Mouse (Mus musculus) liver, adult 2 months (tissue): Measurements from ENCODE around the gene Ctss. TPM values are rescaled to one million over a fixed set of nuclear protein-coding genes. Genes with fewer than 3 reads are reported as not detected.

Source experiments
- DNase-seq: peaks from one replicate; pipeline ENCODE4 v3.0.0-alpha.2; 2011; ENCODE audit warnings: low read depth, low spot score; ENCODE audit errors: extremely low read depth
- H3K27ac ChIP-seq: fragments of 200-500 bp; replicated peaks from 2 replicates; pipeline ENCODE4 v1.5.1; 2012; ENCODE audit warnings: low read depth, mild to moderate bottlenecking, control low read depth, inconsistent platforms, low read length; ENCODE audit not compliant: insufficient read depth
- H3K27me3 ChIP-seq: fragments of 200-500 bp; 2 replicates; pipeline ENCODE4 v1.6.1; 2012; ENCODE audit warnings: mild to moderate bottlenecking, moderate library complexity, low read length, inconsistent platforms; ENCODE audit not compliant: control insufficient read depth, insufficient read depth
- H3K36me3 ChIP-seq: fragments of 200-500 bp; 2 replicates; pipeline ENCODE4 v1.6.1; 2012; ENCODE audit warnings: low read length, inconsistent platforms; ENCODE audit not compliant: control insufficient read depth, insufficient read depth
- H3K4me1 ChIP-seq: fragments of 200-500 bp; 2 replicates; pipeline ENCODE4 v1.6.1; 2011; ENCODE audit warnings: low read length; ENCODE audit not compliant: control insufficient read depth, insufficient read depth
- H3K4me3 ChIP-seq: fragments of 200-500 bp; 2 replicates; pipeline ENCODE4 v1.5.1; 2011; ENCODE audit warnings: low read depth, mild to moderate bottlenecking, control low read depth, low read length, moderate library complexity; ENCODE audit not compliant: insufficient read depth
- H3K79me2 ChIP-seq: fragments of 200-500 bp; 2 replicates; pipeline ENCODE4 v1.6.1; 2012; ENCODE audit warnings: inconsistent platforms, mild to moderate bottlenecking, low read length, moderate library complexity; ENCODE audit not compliant: control insufficient read depth, insufficient read depth
- H3K9ac ChIP-seq: fragments of 200-500 bp; 2 replicates; pipeline ENCODE4 v1.6.1; 2012; ENCODE audit warnings: low read depth, mild to moderate bottlenecking, control low read depth, inconsistent platforms, low read length
- CTCF ChIP-seq: fragments of 200-500 bp; IDR thresholded peaks from 2 replicates; pipeline ENCODE4 v1.5.1; 2011; ENCODE audit warnings: low read depth, low read length, control low read depth
- POLR2A ChIP-seq: fragments of 200-500 bp; IDR thresholded peaks from 2 replicates; pipeline ENCODE4 v1.6.1; 2011; ENCODE audit warnings: low read length, control low read depth; ENCODE audit not compliant: insufficient read depth; ENCODE audit errors: extremely low read depth
- WGBS: fragments of 180-500 bp; shearing (Covaris S2); methylation state at CpG from one replicate; pipeline ENCODE4 v1.1.7; 2018; 5-methylcytosine and 5-hydroxymethylcytosine counted together
- polyA plus RNA-seq: library from polyadenylated mRNA; depleted of rRNA; stranded (reverse); fragments of >200 nt; gene quantifications from 2 replicates; pipeline ENCODE4 v1.2.3, GENCODE M21; 2012
- total RNA-seq: library from RNA; depleted of rRNA; stranded (reverse); fragments of >200 nt; gene quantifications from 2 replicates; pipeline ENCODE4 v1.2.3, GENCODE M21; 2014

Ctss gene
- total and polyA plus RNA-seq, 2 experiments = 13.5 to 77.4 TPM

GRCm38 (mm10) chr3:95523662-95524061 lies 2.9 kb upstream of the Ctss start:
- Histone ChIP-seq H3K27ac (peak overlapping the region; percentile 64), H3K79me2 (no peaks in the 10 kb centered on the region), H3K9ac (0 out of 2 replicates have a peak overlapping the region, but pooled peaks have one; percentile 11), H3K4me3 (no peak overlapping the region), H3K27me3 (no peaks in the 10 kb centered on the region), H3K4me1 (peaks cover 3% of the 10 kb centered on the region; the same call in 1 of the 2 replicates), H3K36me3 (no peaks in the 10 kb centered on the region)
- 66% methylated on average over 3 of the region's 3 CpGs for WGBS
- DNase-seq = peak; percentile 40
- TF ChIP-seq POLR2A = no peak
- TF ChIP-seq CTCF = no peak

GRCm38 (mm10) chr3:95524673-95525072 lies 1.9 kb upstream of the Ctss start:
- Histone ChIP-seq H3K27me3 (no peaks in the 10 kb centered on the region), H3K36me3 (no peaks in the 10 kb centered on the region), H3K4me1 (peaks cover 3% of the 10 kb centered on the region; the same call in 1 of the 2 replicates), H3K9ac (no peak overlapping the region), H3K79me2 (no peaks in the 10 kb centered on the region), H3K27ac (no peak overlapping the region), H3K4me3 (no peak overlapping the region)
- no peak for TF ChIP-seq CTCF
- TF ChIP-seq POLR2A = no peak
- DNase-seq = no peak
- WGBS = 39% methylated on average over 2 of the region's 2 CpGs

GRCm38 (mm10) chr3:95526111-95526510 lies 475 bp upstream of the Ctss start:
- no peaks in the 10 kb centered on the region for H3K79me2 ChIP-seq
- TF ChIP-seq CTCF (no peak), POLR2A (no peak)
- no peaks in the 10 kb centered on the region for H3K27me3 ChIP-seq
- no peak overlapping the region for H3K4me3 ChIP-seq
- H3K27ac ChIP-seq = no peak overlapping the region
- no peak overlapping the region for H3K9ac ChIP-seq
- peaks cover 3% of the 10 kb centered on the region; the same call in 1 of the 2 replicates for H3K4me1 ChIP-seq
- H3K36me3 ChIP-seq = no peaks in the 10 kb centered on the region
- DNase-seq = no peak

- Histone ChIP-seq H3K27ac (no peak overlapping the region), H3K27me3 (no peaks in the 10 kb centered on the region), H3K9ac (no peak overlapping the region; the same call in 1 of the 2 replicates), H3K4me1 (no peaks in the 10 kb centered on the region), H3K36me3 (no peaks in the 10 kb centered on the region), H3K79me2 (no peaks in the 10 kb centered on the region), H3K4me3 (no peak overlapping the region)
- TF ChIP-seq POLR2A = no peak
- no peak for TF ChIP-seq CTCF
- DNase-seq = peak; percentile 30
- WGBS = 83% methylated on average over 6 of the region's 6 CpGs
Measured at GRCm38 (mm10) chr3:95529814-95530213, 3.2 kb downstream of the Ctss start.

- no peaks in the 10 kb centered on the region for H3K79me2 ChIP-seq
- H3K27ac ChIP-seq = no peak overlapping the region
- H3K9ac ChIP-seq = no peak overlapping the region
- no peaks in the 10 kb centered on the region for H3K27me3 ChIP-seq
- H3K4me3 ChIP-seq = no peak overlapping the region
- no peak for DNase-seq
- no peak for TF ChIP-seq CTCF
- no peak for TF ChIP-seq POLR2A
- no peaks in the 10 kb centered on the region for H3K4me1 ChIP-seq
- WGBS = 96% methylated on average over 1 of the region's 1 CpGs
- no peaks in the 10 kb centered on the region for H3K36me3 ChIP-seq
Measured at GRCm38 (mm10) chr3:95531025-95531424, 4.4 kb downstream of the Ctss start.

- TF ChIP-seq POLR2A = no peak
- TF ChIP-seq CTCF = no peak
- Histone ChIP-seq H3K27ac (no peak overlapping the region), H3K79me2 (no peaks in the 10 kb centered on the region), H3K27me3 (no peaks in the 10 kb centered on the region), H3K4me3 (no peak overlapping the region), H3K4me1 (no peaks in the 10 kb centered on the region), H3K9ac (no peak overlapping the region), H3K36me3 (no peaks in the 10 kb centered on the region)
- 91% methylated on average over 5 of the region's 5 CpGs for WGBS
- DNase-seq = no peak
Measured at GRCm38 (mm10) chr3:95533364-95533763, 6.8 kb downstream of the Ctss start.
